Mouse (Mus musculus) Patski (cell line): ENCODE measurements around the gene Nif3l1. TPM values are rescaled to one million over a fixed set of nuclear protein-coding genes. Genes with fewer than 3 reads are reported as not detected.

Experiments used
- ATAC-seq: fragments of 100-300 bp; one replicate; pipeline ENCODE4 v1.8.0; 2021
- CTCF ChIA-PET: fragments of 350-600 bp; sonication (Branson Sonifier 250); formaldehyde crosslinking; loops from one replicate; lab custom pipeline; 2022; ENCODE audit warnings: inconsistent platforms; lab: Charles Lee
- POLR2A ChIA-PET: fragments of 350-600 bp; sonication (Branson Sonifier 250); formaldehyde crosslinking; loops from one replicate; lab custom pipeline; 2022; ENCODE audit warnings: antibody characterized with exemption, inconsistent platforms; lab: Charles Lee
- DNase-seq: peaks from one replicate; pipeline ENCODE4 v3.0.0-alpha.2; 2011; ENCODE audit warnings: low read depth, low spot score
- H3K27me3 ChIP-seq: fragments of 371-371 bp; one replicate; pipeline ENCODE4 v1.5.1; 2021
- CTCF ChIP-seq: fragments of 100-300 bp; IDR thresholded peaks from one replicate; pipeline ENCODE4 v1.5.1; 2021
- in situ Hi-C: fragments of 300-500 bp; cut with MboI; formaldehyde crosslinking; loops from 3 replicates; pipeline ENCODE4 v1.11.1; 2018; ENCODE audit warnings: low pct_unique_long_range_greater_than_20kb, mixed read lengths
- polyA plus RNA-seq: library from polyadenylated mRNA; unstranded; gene quantifications from one replicate; pipeline ENCODE4 v1.2.3, GENCODE M21; 2021

Gene Nif3l1
- polyA plus RNA-seq, 1 experiment from 2014 or later: 25.5 TPM

GRCm38 (mm10) chr1:58495603-58496002 is 50.7 kb downstream of the Nif3l1 start:
- CTCF ChIA-PET: no interaction called here
- TF ChIP-seq CTCF: no peak
- DNase-seq (no peak), ATAC-seq (no peak)
- POLR2A ChIA-PET: no interaction called here
- in situ Hi-C loops: no loop called here
- no peaks in the 10 kb centered on the region for H3K27me3 ChIP-seq

- DNase-seq (no peak), ATAC-seq (no peak)
- in situ Hi-C loops: no loop called here
- CTCF ChIA-PET: no interaction called here
- POLR2A ChIA-PET: no interaction called here
- no peak for TF ChIP-seq CTCF
- H3K27me3 ChIP-seq: no peaks in the 10 kb centered on the region
These were observed 52.7 kb downstream of the Nif3l1 start for GRCm38 (mm10) chr1:58497678-58498077.

GRCm38 (mm10) chr1:58498758-58499157 is 53.8 kb downstream of the Nif3l1 start:
- in situ Hi-C loops: no loop called here
- ChIA-PET CTCF (no interaction called here), POLR2A (no interaction called here)
- ATAC-seq (no peak), DNase-seq (no peak)
- H3K27me3 ChIP-seq: no peaks in the 10 kb centered on the region
- peak; percentile 51 for TF ChIP-seq CTCF

GRCm38 (mm10) chr1:58503134-58503533 is 58.2 kb downstream of the Nif3l1 start:
- ChIA-PET CTCF (no interaction called here), POLR2A (no interaction called here)
- DNase-seq (no peak), ATAC-seq (no peak)
- in situ Hi-C loops: no loop called here
- H3K27me3 ChIP-seq: no peaks in the 10 kb centered on the region
- no peak for TF ChIP-seq CTCF

DNA sequence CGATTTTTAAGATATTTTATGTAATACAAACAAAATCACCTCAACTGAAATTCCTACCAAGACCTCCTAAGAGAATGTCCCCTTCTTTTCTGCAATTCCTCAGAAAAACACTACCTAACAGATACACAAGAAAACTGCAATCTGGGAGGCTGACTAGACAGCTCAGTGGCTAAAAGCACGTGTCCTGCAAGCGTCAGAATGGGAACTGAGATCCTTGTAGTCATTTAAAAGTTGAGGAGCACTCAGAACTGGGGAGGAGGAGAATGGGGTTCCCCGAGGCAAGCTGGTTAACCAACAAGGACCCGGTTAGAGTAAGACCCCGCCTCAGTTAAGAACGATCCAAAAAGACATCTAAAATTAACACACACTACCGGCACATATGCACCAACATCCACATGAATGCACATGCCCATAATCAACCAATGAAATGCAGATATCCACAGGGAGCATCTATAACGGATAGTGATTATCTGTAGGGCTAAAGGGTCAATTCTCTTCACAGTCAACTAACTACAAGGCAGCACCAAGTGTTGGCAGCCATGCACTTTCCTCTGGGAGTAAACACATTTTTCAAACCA is 58.9 kb downstream of the Nif3l1 start:
- H3K27me3 ChIP-seq: no peaks in the 10 kb centered on the region
- ChIA-PET POLR2A (no interaction called here), CTCF (no interaction called here)
- TF ChIP-seq CTCF: no peak
- in situ Hi-C loops: no loop called here
- ATAC-seq (peak; percentile 6), DNase-seq (no peak)

DNA sequence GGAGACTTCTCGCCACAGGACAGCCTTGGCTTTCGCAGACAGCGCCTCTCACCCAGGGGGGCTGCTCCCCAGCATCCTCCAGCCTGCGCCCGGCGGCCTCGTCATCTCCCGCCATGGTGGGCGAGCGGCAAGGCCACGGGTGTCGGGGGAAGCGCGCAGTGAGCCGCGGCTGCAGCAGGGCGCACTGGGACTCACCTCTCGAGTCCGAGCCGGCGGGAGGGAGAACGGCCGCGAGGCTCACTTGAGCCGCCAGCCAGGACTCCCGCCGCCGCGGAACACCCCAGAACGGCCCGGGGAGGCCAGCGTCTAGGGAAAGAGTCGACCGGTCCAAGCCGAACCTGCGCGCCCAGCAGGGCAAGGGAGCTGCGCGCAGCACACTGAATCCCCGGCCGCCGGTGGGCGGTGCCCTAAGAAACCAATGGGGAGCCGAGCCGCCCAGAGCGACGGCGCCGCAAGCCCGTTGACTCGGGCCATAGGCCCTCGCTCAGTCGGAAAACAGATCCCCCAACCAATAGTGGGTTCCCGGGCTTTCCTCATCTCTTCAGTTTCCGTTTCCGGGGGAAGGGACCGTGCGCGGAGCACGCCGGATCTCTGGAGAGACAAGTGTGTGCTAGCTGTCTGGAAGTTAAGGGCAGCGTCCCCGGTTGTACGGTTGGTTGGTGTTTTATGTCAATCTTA is 59.8 kb downstream of the Nif3l1 start, which contains the start of gene Orc2:
Orc2 (minus strand) TSS at position 533 of the 678 bp plus-strand sequence.
- ATAC-seq (peak; percentile 99), DNase-seq (peak; percentile 47)
- TF ChIP-seq CTCF: no peak
- ChIA-PET POLR2A (interaction anchor here (0.6 kb wide), 1 partner anchor 27 kb away, joined by 3 read pairs; no protein-coding TSS in a partner anchor), CTCF (no interaction called here)
- no peaks in the 10 kb centered on the region for H3K27me3 ChIP-seq
- in situ Hi-C loops: no loop called here

DNA sequence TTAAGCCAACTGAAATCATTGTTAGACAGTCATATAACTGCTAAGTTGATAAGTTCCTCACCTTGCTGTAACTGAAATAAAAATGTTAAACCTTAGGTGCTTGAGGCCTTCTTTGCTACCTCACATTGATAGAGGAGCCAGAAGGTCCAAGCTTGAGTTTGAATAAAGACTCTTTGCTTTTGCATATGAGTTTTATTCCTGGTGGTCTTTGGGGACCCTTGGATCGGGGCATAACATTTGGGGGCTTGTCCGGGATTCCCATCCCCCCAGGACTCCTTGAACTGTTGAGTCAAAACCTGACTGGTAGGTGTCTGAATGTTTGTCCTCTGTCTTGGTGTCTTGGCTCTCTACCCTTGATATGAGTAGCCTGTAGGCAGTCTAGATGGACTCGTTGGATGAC is 62.3 kb downstream of the Nif3l1 start:
- no peak for TF ChIP-seq CTCF
- DNase-seq (no peak), ATAC-seq (no peak)
- POLR2A ChIA-PET: no interaction called here
- H3K27me3 ChIP-seq: no peaks in the 10 kb centered on the region
- CTCF ChIA-PET: no interaction called here
- in situ Hi-C loops: no loop called here

Other genes starting within 250 kb of the Nif3l1 start
- gene Aox4, start 234.8 kb upstream of the Nif3l1 start, polyA plus RNA-seq: not detected
- gene Aox2, start 166.8 kb upstream of the Nif3l1 start, polyA plus RNA-seq: 0.03 TPM
- 205 TPM for gene Bzw1, start 52.3 kb upstream of the Nif3l1 start, polyA plus RNA-seq
- 109 TPM for gene Clk1, start 21.1 kb upstream of the Nif3l1 start, polyA plus RNA-seq
- gene Ppil3, start 335 bp downstream of the Nif3l1 start, polyA plus RNA-seq: 56.3 TPM
- gene Orc2, start 60.0 kb downstream of the Nif3l1 start, polyA plus RNA-seq: 31.8 TPM
- 7.0 TPM for gene Fam126b, start 141.2 kb downstream of the Nif3l1 start, polyA plus RNA-seq
- 159 TPM for gene Ndufb3, start 141.2 kb downstream of the Nif3l1 start, polyA plus RNA-seq